Mouse (Mus musculus): Measurements from ENCODE around the gene Chid1.

DNA sequence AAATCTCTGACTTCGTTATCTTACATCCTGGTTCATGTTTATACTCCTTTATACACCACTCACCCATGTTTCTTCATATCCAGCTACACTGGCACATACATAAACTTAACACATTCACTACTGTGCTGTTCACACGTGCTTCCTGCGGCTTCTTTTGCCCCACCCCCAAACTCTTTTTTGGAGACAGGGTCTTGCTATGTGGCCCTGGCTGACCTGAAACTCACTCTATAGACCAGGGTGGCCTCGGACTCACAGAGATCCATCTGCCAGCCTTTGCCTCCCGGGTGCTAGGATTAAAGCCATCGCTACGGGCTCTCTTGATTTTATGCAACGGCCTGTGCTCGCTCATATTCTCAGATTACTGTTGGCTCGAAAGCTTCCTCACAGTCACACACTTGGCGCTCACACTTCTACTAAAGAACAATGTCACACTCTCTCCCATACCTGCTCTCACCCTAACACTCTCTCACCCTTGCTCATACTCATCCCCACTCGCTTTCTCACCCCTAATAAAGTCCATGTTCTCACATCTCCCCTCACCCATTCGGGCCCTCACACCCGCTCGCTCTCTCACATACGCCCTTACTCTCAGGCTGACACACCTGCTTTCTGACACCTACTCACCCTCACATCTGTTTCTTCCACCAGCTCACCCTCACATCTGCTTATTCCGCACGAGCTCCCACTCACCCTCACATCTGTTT lies 653 bp downstream of the Chid1 start:
- TF ChIP-seq CTCF (IDR thresholded peaks at IDR 0.05; ENCODE audit: control insufficient read depth, insufficient read depth, insufficient replicate concordance, low read depth, low read length): no peak
- TF ChIP-seq POLR2A (IDR thresholded peaks at IDR 0.05; ENCODE audit: control insufficient read depth, low read depth, low read length): no peak

Data from testis, adult 2 months (tissue).